Mouse (Mus musculus) midbrain, embryonic 12.5 days (tissue): Measurements from ENCODE around the gene Aplp2. TPM values are rescaled to one million over a fixed set of nuclear protein-coding genes. Genes with fewer than 3 reads are reported as not detected.

Experiments
- ATAC-seq: fragments of 200-750 bp; cut with Nextera tagmentation; 2 replicates; pipeline ENCODE4 v1.8.0; 2017; ENCODE audit warnings: low read depth, moderate TSS enrichment, moderate library complexity; ENCODE audit not compliant: low FRiP score
- H3K27ac ChIP-seq: fragments of 300-500 bp; sonication (generic); replicated peaks from 2 replicates; pipeline ENCODE4 v1.5.1; 2016; ENCODE audit warnings: mild to moderate bottlenecking
- H3K27me3 ChIP-seq: fragments of 300-500 bp; sonication (generic); 2 replicates; pipeline ENCODE4 v1.6.1; 2016; ENCODE audit warnings: mild to moderate bottlenecking
- H3K36me3 ChIP-seq: fragments of 300-500 bp; sonication (generic); 2 replicates; pipeline ENCODE4 v1.6.1; 2016
- H3K4me1 ChIP-seq: fragments of 300-500 bp; sonication (generic); 2 replicates; pipeline ENCODE4 v1.6.1; 2016
- H3K4me2 ChIP-seq: fragments of 300-500 bp; sonication (generic); replicated peaks from 2 replicates; pipeline ENCODE4 v1.6.1; 2016; ENCODE audit warnings: mild to moderate bottlenecking, moderate library complexity
- H3K4me3 ChIP-seq: fragments of 300-500 bp; sonication (generic); 2 replicates; pipeline ENCODE4 v1.5.1; 2016; ENCODE audit warnings: mild to moderate bottlenecking
- H3K9ac ChIP-seq: fragments of 300-500 bp; sonication (generic); replicated peaks from 2 replicates; pipeline ENCODE4 v1.6.1; 2016; ENCODE audit warnings: mild to moderate bottlenecking, moderate library complexity
- H3K9me3 ChIP-seq: fragments of 300-500 bp; sonication (generic); 2 replicates; pipeline ENCODE4 v1.6.1; 2016; ENCODE audit warnings: mild to moderate bottlenecking
- WGBS: fragments of 180-500 bp; shearing (Covaris S2); methylation state at CpG from one replicate; pipeline ENCODE4 v1.1.7; 2016; 5-methylcytosine and 5-hydroxymethylcytosine counted together
- polyA plus RNA-seq: library from polyadenylated mRNA; unstranded; fragments of >200 nt; fragmentation: Nextera tagmentation; extraction: Ambion mirVana; gene quantifications from 2 replicates; pipeline ENCODE4 v1.2.1, GENCODE M21; 2016

Aplp2 gene
- polyA plus RNA-seq, 1 experiment from 2014 or later, result 255 TPM

DNA sequence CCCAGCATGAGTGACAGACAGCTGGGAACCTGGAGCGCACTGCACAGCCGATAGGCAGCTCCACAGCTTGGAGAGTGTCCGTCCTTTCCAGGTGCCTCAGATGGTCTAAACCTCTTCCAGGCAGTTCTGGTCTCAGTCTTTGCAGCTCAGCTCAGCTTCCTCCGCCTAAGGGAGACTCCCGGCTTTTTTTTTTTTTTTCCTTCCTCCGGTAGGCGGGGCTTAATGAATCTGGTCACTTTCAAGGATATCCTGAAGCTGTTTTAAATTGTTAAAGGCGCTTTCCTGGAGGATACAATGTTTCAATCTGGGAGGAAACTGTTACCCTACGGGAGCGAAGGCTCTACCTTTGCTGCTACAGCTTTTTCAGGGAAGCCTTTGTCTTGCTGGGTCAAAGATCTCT lies 9.6 kb upstream of the Aplp2 start:
- Histone ChIP-seq H3K27ac (no peak overlapping the region), H3K4me2 (no peak overlapping the region), H3K4me1 (no peaks in the 10 kb centered on the region), H3K9me3 (no peaks in the 10 kb centered on the region), H3K36me3 (no peaks in the 10 kb centered on the region), H3K27me3 (no peaks in the 10 kb centered on the region; the same call in 1 of the 2 replicates), H3K4me3 (no peak overlapping the region), H3K9ac (no peak overlapping the region)
- ATAC-seq, result no peak
- 31% methylated on average over 10 of the region's 10 CpGs for WGBS

DNA sequence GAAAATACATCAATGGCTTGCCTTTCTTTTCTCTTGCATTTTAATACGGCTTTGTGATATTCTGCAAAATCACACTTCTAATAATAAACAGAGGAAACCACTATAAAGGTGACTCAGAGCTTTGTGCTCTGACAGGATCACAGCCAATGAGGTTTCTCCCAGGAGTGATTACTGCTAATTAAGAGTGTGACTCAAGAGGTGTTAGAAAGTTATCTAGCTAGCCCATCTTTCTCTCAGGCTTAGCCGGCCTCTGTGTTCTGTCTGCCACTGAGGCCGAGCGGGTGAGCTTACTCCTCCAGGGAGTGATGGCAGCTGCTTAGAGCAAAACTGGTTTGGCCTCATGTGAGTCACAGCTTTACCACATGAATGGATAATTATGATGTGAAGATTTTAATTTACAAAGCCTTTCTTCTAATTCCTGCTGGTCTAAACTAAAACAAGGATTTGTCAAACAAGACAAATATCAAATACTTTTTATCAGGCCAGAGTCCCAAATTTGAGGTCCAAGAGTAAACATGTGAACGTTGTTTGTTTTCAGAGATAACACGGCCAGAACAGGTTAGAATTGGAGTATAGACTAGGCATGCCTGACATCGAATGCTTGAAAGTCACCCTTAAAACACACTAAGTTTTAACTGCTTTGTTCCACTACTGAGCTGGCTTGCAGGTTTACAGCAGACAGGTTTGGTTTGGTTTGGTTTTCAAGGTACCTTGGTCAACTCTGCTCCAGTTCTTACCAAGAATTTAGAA lies 6.2 kb upstream of the Aplp2 start:
- Histone ChIP-seq H3K27ac (no peak overlapping the region), H3K4me2 (no peak overlapping the region), H3K4me3 (no peak overlapping the region), H3K9ac (no peak overlapping the region), H3K9me3 (no peaks in the 10 kb centered on the region), H3K36me3 (no peaks in the 10 kb centered on the region), H3K27me3 (no peaks in the 10 kb centered on the region), H3K4me1 (peaks cover under 1% of the 10 kb centered on the region)
- ATAC-seq, result no peak
- WGBS, result 75% methylated on average over 7 of the region's 7 CpGs

DNA sequence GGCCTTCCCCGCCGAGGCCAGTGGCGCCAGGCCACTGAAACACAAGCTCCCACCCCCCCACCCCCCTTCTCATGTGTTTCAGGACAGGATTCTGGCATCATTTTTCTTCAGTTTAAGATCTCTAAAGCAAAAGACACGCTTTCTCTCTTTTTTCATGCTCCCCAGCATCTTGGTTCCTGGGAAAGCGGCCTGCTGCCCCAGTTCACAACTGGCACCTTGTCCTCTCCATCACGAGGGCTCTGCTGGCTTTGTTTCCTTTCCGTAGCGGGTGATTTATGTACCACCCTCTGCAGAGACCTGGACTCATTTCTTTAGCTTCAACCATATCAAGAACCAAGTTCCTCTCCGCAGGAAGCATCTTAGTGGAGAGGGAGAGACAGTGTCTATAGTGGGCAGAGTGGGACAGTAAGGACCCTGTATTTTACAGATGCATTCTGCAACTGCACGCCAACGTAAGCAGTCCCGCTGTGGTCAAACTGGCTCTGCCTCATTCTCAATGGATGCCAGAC lies 939 bp upstream of the Aplp2 start:
- no peak for ATAC-seq
- WGBS, result 29% methylated on average over 12 of the region's 12 CpGs
- H3K4me2 ChIP-seq, result peak overlapping the region; percentile 84
- peak overlapping the region; percentile 97 for H3K4me3 ChIP-seq
- H3K9ac ChIP-seq, result peak overlapping the region; percentile 82
- H3K36me3 ChIP-seq, result no peaks in the 10 kb centered on the region
- H3K27me3 ChIP-seq, result no peaks in the 10 kb centered on the region
- H3K9me3 ChIP-seq, result no peaks in the 10 kb centered on the region
- peaks cover 21% of the 10 kb centered on the region for H3K4me1 ChIP-seq
- H3K27ac ChIP-seq, result peak overlapping the region; percentile 89

DNA sequence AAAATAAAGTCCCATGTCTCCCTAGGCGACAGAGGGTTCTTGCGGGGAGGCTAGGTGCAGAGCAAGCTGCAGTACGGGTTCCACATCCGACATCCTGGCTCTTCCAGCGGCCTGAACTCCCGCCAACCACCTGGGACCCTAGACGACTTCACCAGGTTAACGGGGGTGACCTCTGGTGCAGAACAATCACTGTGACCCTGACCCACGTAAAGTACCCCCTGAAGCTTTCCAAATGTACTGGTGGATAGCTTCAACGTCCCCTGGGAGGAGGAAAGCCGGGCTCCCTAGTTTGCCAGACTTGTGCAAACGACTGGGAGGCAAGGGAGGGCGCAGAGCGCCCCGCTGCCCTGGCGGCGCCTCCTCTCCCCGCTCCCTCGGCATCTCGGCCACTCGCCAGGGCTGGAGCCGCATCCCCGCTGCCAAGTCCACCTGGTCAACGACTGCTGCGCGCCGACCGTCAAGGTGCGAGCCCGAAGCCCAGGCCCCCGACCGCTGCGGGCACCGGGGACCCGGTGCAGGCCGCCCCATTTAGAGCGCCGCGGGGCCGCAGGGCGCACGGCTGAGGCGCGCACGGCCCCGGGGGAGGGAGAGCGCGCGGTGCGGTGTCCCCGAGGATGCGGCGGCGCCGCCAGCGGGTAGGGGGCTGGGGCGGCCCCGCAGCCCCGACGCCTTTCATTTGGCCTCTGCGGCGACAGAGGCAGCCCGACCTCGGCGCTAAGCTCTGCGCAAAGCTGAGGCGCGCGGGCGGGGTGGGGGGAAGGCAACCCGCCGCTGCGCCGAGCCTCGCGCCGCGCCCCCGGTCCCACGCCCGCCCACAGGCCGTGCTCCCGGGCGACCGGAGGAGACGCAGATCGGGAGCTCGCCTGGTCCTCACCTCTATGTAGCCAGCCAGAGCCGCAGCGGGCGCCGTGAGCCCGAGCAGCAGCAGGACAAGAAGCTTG lies 596 bp downstream of the Aplp2 start:
- H3K27ac ChIP-seq, result peak overlapping the region; percentile 94
- H3K4me2 ChIP-seq, result peak overlapping the region; percentile 87
- H3K9me3 ChIP-seq, result no peaks in the 10 kb centered on the region
- H3K27me3 ChIP-seq, result no peaks in the 10 kb centered on the region
- peak; percentile 65; the same call in 1 of the 2 replicates for ATAC-seq
- H3K4me3 ChIP-seq, result peak overlapping the region; percentile 97
- H3K9ac ChIP-seq, result peak overlapping the region; percentile 96
- no peaks in the 10 kb centered on the region for H3K36me3 ChIP-seq
- H3K4me1 ChIP-seq, result peaks cover 22% of the 10 kb centered on the region
- under 1% methylated on average over 81 of the region's 93 CpGs for WGBS

DNA sequence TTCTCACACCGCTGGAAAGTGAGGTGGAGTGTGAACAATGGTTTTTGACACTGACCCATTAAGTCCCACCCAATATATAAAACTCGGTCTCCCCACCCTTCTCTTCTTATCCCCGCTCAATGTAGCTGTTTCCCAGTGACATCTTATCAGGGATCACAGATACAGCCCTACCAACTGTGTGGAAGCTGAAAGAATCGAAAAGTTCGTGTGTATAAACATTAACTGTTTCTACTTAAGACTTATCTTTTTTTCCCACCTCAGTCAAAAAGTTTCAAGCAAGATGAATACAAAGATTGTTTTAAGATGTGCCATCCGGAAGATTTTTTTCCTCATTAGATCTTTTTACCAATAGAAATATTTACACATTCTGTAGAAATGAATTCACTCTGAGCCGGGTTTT lies 1.5 kb downstream of the Aplp2 start:
- Histone ChIP-seq H3K27me3 (no peaks in the 10 kb centered on the region), H3K4me1 (peaks cover 25% of the 10 kb centered on the region), H3K4me3 (peak overlapping the region; percentile 97), H3K36me3 (no peaks in the 10 kb centered on the region), H3K9me3 (no peaks in the 10 kb centered on the region), H3K4me2 (peak overlapping the region; percentile 87), H3K27ac (no peak overlapping the region), H3K9ac (no peak overlapping the region)
- no peak for ATAC-seq
- WGBS, result 28% methylated on average over 7 of the region's 7 CpGs

DNA sequence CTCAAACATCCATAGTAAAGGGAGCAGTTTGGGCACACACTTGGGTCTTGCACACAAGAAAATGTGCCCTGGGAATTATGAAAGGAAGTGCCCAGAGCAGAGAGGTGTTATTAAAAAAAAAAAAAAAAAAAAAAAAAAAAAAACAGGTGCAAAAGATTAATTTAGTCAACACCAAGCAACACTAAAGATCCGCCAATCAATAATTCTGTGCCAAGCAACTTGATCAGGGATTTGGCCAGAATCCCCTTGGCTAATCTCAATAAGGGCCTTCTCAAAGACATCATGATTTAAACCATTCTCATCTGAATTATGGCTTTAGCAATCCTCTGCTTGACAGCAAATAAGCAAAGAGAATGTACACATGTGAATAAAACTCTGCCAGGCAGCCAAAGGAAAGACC lies 2.1 kb downstream of the Aplp2 start:
- Histone ChIP-seq H3K36me3 (no peaks in the 10 kb centered on the region), H3K4me1 (peaks cover 25% of the 10 kb centered on the region), H3K27me3 (no peaks in the 10 kb centered on the region), H3K9ac (no peak overlapping the region), H3K9me3 (no peaks in the 10 kb centered on the region), H3K4me2 (peak overlapping the region; percentile 26; the same call in 1 of the 2 replicates), H3K4me3 (no peak overlapping the region), H3K27ac (no peak overlapping the region)
- 91% methylated on average over 1 of the region's 1 CpGs for WGBS
- ATAC-seq, result no peak

DNA sequence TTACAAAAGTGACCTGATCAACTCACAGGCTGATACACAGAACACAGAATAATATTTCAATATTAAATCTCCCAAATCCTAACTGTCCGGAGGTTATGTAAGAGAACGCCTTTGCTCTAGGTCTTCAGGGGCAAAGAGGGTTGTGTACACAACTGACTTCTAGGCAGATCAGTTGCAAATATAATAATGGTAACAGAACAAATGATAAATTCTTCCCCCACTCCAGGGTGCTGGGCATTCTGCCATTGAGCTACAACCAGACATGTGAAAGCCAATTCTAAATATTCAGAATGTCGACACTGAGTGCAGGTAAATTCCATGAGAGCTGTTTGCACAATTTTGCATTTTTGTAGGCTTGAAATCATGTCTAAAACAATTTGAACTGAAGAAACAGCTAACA lies 3.9 kb downstream of the Aplp2 start:
- Histone ChIP-seq H3K4me1 (peaks cover 24% of the 10 kb centered on the region), H3K27me3 (no peaks in the 10 kb centered on the region), H3K9ac (no peak overlapping the region), H3K4me2 (no peak overlapping the region), H3K27ac (no peak overlapping the region), H3K9me3 (no peaks in the 10 kb centered on the region), H3K4me3 (no peak overlapping the region), H3K36me3 (no peaks in the 10 kb centered on the region)
- 87% methylated on average over 3 of the region's 3 CpGs for WGBS
- no peak for ATAC-seq

DNA sequence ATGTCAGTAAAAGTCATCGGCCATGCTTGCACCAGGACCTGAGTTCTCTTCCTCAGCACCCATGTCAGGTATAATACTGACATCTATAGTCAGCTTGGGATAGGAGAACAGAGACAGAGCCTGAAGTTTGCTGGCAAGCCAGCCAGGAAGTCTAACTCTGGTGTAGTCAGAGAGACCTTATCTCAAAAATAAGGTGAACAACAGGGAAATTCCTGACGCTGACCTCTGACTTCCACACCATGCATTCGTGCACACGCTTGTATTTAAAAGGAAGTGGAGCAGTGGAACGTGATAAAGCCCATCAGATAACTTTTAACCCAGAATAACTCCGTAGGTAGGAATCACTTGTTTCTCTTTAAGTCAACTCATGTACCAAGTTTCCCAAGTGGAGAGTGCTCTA lies 6.9 kb downstream of the Aplp2 start:
- H3K4me2 ChIP-seq, result no peak overlapping the region
- H3K27me3 ChIP-seq, result no peaks in the 10 kb centered on the region
- no peak overlapping the region for H3K9ac ChIP-seq
- ATAC-seq, result no peak
- H3K4me1 ChIP-seq, result peaks cover 14% of the 10 kb centered on the region; the same call in 1 of the 2 replicates
- no peaks in the 10 kb centered on the region for H3K36me3 ChIP-seq
- H3K9me3 ChIP-seq, result no peaks in the 10 kb centered on the region
- no peak overlapping the region for H3K4me3 ChIP-seq
- H3K27ac ChIP-seq, result no peak overlapping the region
- 85% methylated on average over 6 of the region's 6 CpGs for WGBS

DNA sequence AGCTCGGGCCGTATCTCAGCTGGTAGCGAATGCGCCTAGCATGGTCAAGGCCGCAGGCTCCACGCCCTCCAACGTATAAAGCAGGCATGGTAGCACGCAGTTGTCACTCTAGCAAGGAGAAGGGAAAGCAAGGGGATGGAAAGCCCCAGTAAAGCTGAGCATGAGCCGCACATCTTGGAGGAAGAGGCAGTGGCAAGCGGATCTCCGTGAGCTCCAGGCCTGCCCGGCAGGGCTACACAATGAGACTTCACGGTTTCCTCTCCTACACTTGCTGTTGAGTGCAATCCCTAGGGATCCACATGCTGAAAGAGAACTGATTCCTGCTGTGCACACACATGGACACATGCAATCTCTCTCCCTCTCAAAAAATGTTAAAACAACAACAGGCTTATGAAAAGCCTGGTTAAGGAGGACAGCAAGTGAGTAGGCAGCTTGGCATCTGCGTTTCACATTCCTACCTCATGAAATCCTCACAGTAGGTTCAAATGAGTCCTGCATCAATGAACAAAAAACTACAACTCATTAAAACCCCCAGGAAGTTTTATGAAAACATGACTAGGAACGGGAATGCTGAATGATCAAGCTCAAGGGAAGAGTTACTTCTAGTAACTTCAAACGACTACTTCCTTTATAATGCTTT lies 7.9 kb downstream of the Aplp2 start:
- Histone ChIP-seq H3K4me1 (0 out of 2 replicates have a peak, but pooled peaks cover 7% of the 10 kb centered on the region), H3K4me2 (no peak overlapping the region), H3K27me3 (no peaks in the 10 kb centered on the region), H3K36me3 (no peaks in the 10 kb centered on the region), H3K4me3 (no peak overlapping the region), H3K9ac (no peak overlapping the region), H3K27ac (no peak overlapping the region), H3K9me3 (no peaks in the 10 kb centered on the region)
- ATAC-seq, result no peak
- 80% methylated on average over 16 of the region's 16 CpGs for WGBS

DNA sequence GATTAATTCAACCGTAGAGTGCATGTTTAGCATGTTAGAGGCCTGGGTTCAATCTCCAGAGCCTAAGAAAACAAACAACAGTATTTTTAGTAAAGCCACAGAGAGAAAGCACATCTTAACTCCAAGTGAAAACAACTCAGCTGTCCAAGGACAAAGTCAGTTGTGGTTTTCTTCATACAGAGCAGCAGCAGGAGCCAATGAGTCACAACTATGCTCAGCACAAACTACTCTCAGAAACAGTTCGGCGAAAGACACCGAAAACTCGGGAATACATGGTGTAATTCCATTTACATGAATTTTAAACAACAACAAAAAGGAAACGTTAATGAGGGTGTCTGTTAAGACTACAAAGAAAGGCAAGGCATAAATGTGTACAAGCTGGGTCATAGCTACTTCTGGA lies 8.5 kb downstream of the Aplp2 start:
- WGBS, result 90% methylated on average over 6 of the region's 6 CpGs
- Histone ChIP-seq H3K9me3 (no peaks in the 10 kb centered on the region), H3K4me3 (no peak overlapping the region), H3K4me2 (no peak overlapping the region), H3K4me1 (0 out of 2 replicates have a peak, but pooled peaks cover 5% of the 10 kb centered on the region), H3K9ac (no peak overlapping the region), H3K36me3 (no peaks in the 10 kb centered on the region), H3K27me3 (no peaks in the 10 kb centered on the region), H3K27ac (no peak overlapping the region)
- ATAC-seq, result no peak

DNA sequence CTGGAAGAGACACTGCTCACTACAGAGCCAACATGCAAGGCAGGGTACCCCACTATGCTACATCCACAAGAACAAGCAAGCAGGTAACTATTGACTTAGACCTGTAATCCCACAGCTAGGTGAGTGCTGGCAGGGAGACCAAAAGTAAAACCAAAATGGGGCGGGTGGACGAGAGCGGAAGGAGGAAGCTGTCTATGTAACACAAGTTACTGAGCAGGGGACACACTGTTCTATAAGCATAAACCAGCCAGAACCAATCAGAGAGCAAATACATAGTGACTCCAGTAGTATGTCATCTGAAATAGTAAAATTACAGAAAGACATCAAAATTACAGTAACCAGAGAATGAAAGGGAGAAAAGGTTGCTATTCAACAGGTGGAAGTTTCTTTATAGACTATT lies 13.0 kb downstream of the Aplp2 start:
- no peak for ATAC-seq

More for the DNA sequence above, 13.0 kb downstream of the Aplp2 start:
- 97% methylated on average over 3 of the region's 3 CpGs for WGBS
- no peaks in the 10 kb centered on the region for H3K4me1 ChIP-seq
- H3K9ac ChIP-seq, result no peak overlapping the region
- no peaks in the 10 kb centered on the region for H3K9me3 ChIP-seq
- H3K27ac ChIP-seq, result no peak overlapping the region
- peaks cover 7% of the 10 kb centered on the region; the same call in 1 of the 2 replicates for H3K36me3 ChIP-seq
- H3K4me2 ChIP-seq, result no peak overlapping the region
- no peaks in the 10 kb centered on the region for H3K27me3 ChIP-seq
- H3K4me3 ChIP-seq, result no peak overlapping the region
